Mouse (Mus musculus) naive thymus-derived CD4-positive, alpha-beta T cell, adult 2 months (primary cell): Measurements from ENCODE around the gene Jmjd8.

Source experiments
- DNase-seq: peaks from one replicate; pipeline ENCODE4 v3.0.0-alpha.2; 2011; ENCODE audit warnings: low read depth

The Jmjd8 gene

DNA sequence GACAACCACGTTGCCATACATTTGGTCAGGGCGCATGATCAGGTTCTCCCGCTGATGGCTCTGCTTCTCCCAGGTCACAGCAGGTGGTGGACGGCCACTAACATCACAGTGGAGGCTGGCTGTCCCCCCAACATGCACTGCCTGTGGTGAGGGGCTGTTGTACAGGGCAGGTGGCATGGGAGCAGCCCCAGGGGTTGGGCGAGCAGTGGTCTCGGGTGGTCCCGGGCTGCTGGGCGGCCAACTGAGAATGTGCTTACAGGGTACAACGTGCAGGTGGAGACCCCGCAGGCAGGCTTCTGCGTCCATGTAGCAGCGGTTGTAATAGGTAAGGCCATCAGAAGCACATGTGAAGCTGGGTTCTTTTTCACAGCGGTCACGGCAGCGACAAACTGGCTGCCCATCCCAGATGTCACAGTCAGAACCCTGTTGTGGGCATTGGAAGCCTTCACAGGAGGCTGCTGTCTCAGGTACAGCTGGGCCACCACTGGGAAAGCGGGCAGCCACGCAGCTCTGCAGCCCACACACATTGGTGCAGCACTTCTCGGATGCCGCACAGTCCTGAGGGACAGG lies 50.0 kb downstream of the Jmjd8 start:
- DNase-seq = no peak

DNA sequence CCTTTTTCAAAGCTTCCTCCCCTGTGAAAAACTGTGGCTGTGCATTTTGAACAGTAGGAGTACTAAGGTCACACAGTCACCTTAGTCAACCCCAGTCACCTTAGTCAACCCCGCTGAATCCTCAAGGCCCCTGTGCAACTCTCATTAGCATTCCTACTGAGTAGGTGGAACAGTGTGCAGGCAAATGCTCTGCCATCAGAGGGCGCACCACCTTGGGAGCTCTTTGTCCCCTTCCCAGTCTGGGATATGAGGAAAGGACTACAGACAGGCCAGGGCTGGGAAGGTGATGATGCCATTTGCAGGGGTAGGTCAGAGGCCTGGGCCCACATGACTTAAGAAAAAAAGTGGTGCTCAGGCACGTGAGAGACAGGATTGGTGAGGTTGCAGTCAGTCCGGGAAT lies 50.6 kb downstream of the Jmjd8 start:
- DNase-seq = no peak

DNA sequence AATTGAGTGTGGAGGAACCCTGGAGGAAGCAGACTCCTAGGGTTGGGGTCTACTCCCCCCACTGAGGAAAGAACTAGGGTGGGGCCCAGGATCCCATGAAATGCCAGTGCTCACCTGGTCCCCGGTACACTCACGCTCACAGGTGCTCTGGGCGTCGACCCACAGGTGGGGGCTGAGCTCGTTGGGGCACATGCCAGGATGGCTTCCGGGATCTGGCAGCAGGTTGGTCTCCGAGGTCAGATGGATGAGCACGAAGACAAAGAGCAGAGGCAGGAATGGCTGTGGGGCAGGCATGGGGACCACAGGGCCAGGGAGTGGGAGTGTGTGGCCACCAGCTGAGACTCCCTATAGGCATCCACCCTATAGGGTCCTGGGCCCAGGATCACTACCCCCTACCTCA lies 51.1 kb downstream of the Jmjd8 start:
- no peak for DNase-seq

DNA sequence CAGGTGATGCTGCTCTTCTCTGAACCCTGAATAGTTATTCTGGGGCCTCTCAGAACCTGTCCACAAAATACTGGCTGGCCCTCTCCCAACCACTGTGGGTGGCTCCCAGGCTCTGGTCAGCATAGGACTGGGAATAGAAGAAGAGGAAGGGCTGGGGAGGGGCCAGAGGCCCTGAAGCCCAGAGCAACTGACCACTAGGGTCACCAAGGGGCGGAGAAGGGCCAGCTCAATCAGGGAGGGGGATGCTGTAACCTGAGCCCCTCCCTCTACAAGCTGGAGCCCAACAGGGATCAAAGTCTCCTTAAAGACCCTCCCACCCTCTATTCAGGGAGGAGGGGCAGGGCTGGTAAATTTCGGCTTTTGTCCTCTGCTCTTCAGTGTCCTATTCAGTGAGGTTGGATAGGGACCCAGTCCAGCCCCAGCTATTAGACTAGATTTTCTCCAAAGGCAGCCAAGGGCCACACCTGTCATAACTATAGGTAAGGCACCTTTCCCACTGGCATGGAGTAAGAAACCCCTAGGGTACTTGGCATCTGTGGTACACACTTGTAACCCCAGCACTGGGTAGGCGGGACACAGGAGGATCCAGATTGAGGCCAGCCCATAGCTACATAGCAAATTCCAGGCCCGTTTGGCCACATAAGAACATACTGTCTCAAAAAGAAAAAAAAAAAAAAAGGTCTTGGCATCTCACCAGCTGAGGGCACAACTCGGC lies 51.7 kb downstream of the Jmjd8 start, which contains the start of gene Wfikkn1:
TSS of gene Wfikkn1 (minus strand) at position 663 of the 715 bp plus-strand sequence.
- DNase-seq = no peak

DNA sequence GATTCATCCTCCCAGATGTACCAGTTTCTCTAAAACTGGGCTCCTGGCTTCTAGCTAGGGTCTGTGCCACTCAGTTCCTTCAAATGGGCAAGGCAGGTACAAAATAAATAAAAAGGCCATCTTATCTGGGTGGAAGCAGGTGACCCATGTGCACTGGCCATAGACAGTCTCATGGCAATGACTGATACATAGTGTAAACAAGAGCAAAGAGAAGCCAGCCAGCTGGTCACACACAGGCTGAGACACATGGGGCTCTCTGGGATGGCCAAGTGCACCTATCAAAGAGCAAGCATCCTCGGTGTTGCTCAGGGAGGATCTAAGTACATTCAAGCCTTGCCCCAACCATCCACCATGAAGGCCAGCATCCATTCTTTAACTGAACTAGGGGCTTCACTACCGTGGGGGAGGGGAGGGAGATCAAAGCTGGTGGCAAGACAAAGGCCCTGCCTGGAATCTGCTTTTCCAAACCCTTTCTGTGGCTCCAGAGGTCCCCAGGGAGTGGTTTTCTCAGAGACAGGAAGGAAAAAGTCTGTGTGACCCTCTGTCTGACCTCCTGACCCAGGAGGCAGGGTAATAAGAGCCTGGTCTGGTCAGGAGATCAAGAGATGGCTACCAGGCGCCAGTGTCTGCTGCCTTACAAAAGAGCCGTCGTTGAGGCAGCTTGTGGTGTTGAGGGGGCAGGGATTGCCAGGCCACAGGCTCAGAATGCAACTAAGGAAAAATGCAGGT lies 52.4 kb downstream of the Jmjd8 start:
- no peak for DNase-seq
